Mouse (Mus musculus) heart, postnatal 0 days (tissue): ENCODE measurements around the gene Slc22a6. TPM values are rescaled to one million over a fixed set of nuclear protein-coding genes. Genes with fewer than 3 reads are reported as not detected.
A peak's percentile ranks its signal among the peaks of the same experiment; 100 is the strongest.

ENCODE experiments used
- ATAC-seq: fragments of 200-750 bp; cut with Nextera tagmentation; 2 replicates; pipeline ENCODE4 v1.8.0; 2017; ENCODE audit warnings: low read depth, moderate number of reproducible peaks, moderate library complexity; ENCODE audit not compliant: insufficient read depth
- DNase-seq: peaks from one replicate; pipeline ENCODE4 v3.0.0-alpha.2; 2016; ENCODE audit warnings: low spot score
- H3K27ac ChIP-seq: fragments of 300-500 bp; sonication (generic); 2 replicates; pipeline ENCODE4 v1.5.1; 2014; ENCODE audit warnings: low read depth, mild to moderate bottlenecking
- H3K27me3 ChIP-seq: fragments of 300-500 bp; sonication (generic); 2 replicates; pipeline ENCODE4 v1.6.1; 2014; ENCODE audit warnings: low read length, mixed read lengths; ENCODE audit not compliant: control insufficient read depth, insufficient read depth
- H3K36me3 ChIP-seq: fragments of 300-500 bp; sonication (generic); replicated peaks from 2 replicates; pipeline ENCODE4 v1.6.1; 2014; ENCODE audit warnings: low read length, mixed read lengths; ENCODE audit not compliant: control insufficient read depth, insufficient read depth
- H3K4me1 ChIP-seq: fragments of 300-500 bp; sonication (generic); 2 replicates; pipeline ENCODE4 v1.6.1; 2014; ENCODE audit warnings: antibody characterized with exemption; ENCODE audit not compliant: control insufficient read depth, insufficient read depth
- H3K4me2 ChIP-seq: fragments of 300-500 bp; sonication (generic); 2 replicates; pipeline ENCODE4 v1.6.1; 2014; ENCODE audit warnings: low read depth, mild to moderate bottlenecking, low read length, moderate library complexity
- H3K4me3 ChIP-seq: fragments of 300-500 bp; sonication (generic); 2 replicates; pipeline ENCODE4 v1.5.1; 2014; ENCODE audit warnings: low read depth, low read length
- H3K9ac ChIP-seq: fragments of 300-500 bp; sonication (generic); replicated peaks from 2 replicates; pipeline ENCODE4 v1.6.1; 2014; ENCODE audit warnings: low read depth, low read length, mixed read lengths
- H3K9me3 ChIP-seq: fragments of 300-500 bp; sonication (generic); replicated peaks from 2 replicates; pipeline ENCODE4 v1.6.1; 2016; ENCODE audit warnings: low read length; ENCODE audit not compliant: control insufficient read depth
- CTCF ChIP-seq: IDR thresholded peaks from 2 replicates; pipeline ENCODE4 v1.5.1; 2016; ENCODE audit warnings: antibody characterized with exemption, control low read depth, low read depth
- EP300 ChIP-seq: IDR thresholded peaks from 2 replicates; pipeline ENCODE4 v1.6.1; 2016; ENCODE audit warnings: antibody characterized with exemption, low read depth
- WGBS: fragments of 180-500 bp; shearing (Covaris S2); extraction: QIAGEN DNeasy Blood & Tissue Kit; methylation state at CpG from one replicate; pipeline ENCODE4 v1.1.7; 2014; 5-methylcytosine and 5-hydroxymethylcytosine counted together
- polyA plus RNA-seq: library from polyadenylated mRNA; unstranded; fragments of >200 nt; fragmentation: Nextera tagmentation; extraction: Ambion mirVana; gene quantifications from 2 replicates; pipeline ENCODE4 v1.2.1, GENCODE M21; 2015
- total RNA-seq: library from RNA; depleted of rRNA; stranded (reverse); fragments of >200 nt; gene quantifications from 2 replicates; pipeline ENCODE4 v1.2.3, GENCODE M21; 2014; ENCODE audit warnings: low replicate concordance

Gene Slc22a6
- total and polyA plus RNA-seq, 2 experiments from 2014 or later, result not detected

- H3K9me3 ChIP-seq, result no peaks in the 10 kb centered on the region
- H3K9ac ChIP-seq, result no peak overlapping the region
- no peaks in the 10 kb centered on the region for H3K36me3 ChIP-seq
- H3K4me2 ChIP-seq, result no peak overlapping the region
- ATAC-seq, result no peak
- no peaks in the 10 kb centered on the region for H3K27me3 ChIP-seq
- no peak overlapping the region for H3K4me3 ChIP-seq
- peaks cover 7% of the 10 kb centered on the region for H3K4me1 ChIP-seq
- TF ChIP-seq EP300, result no peak
- TF ChIP-seq CTCF, result no peak
- H3K27ac ChIP-seq, result no peak overlapping the region
- no peak for DNase-seq
- WGBS, result 68% methylated on average over 2 of the region's 2 CpGs
Measured at GRCm38 (mm10) chr19:8599229-8599628, 18.6 kb upstream of the Slc22a6 start.

GRCm38 (mm10) chr19:8601922-8602321, 15.9 kb upstream of the Slc22a6 start:
- H3K27ac ChIP-seq, result no peak overlapping the region
- no peak overlapping the region for H3K4me3 ChIP-seq
- H3K36me3 ChIP-seq, result no peaks in the 10 kb centered on the region
- H3K9me3 ChIP-seq, result no peaks in the 10 kb centered on the region
- H3K4me2 ChIP-seq, result no peak overlapping the region
- H3K4me1 ChIP-seq, result peaks cover 7% of the 10 kb centered on the region
- ATAC-seq (0 out of 2 replicates have a peak, but pooled peaks have one; percentile 67), DNase-seq (peak; percentile 42)
- TF ChIP-seq CTCF (no peak), EP300 (no peak)
- H3K9ac ChIP-seq, result no peak overlapping the region
- H3K27me3 ChIP-seq, result no peaks in the 10 kb centered on the region

- Histone ChIP-seq H3K4me3 (no peak overlapping the region), H3K4me2 (no peak overlapping the region), H3K9ac (no peak overlapping the region), H3K27me3 (no peaks in the 10 kb centered on the region), H3K4me1 (peaks cover 7% of the 10 kb centered on the region), H3K27ac (no peak overlapping the region), H3K36me3 (no peaks in the 10 kb centered on the region), H3K9me3 (no peaks in the 10 kb centered on the region)
- DNase-seq, result no peak
- TF ChIP-seq EP300 (no peak), CTCF (no peak)
- 42% methylated on average over 3 of the region's 3 CpGs for WGBS
- ATAC-seq, result no peak
Measured at GRCm38 (mm10) chr19:8602914-8603313, 14.9 kb upstream of the Slc22a6 start.

- 92% methylated on average over 8 of the region's 8 CpGs for WGBS
Measured at GRCm38 (mm10) chr19:8604536-8605240, 13.2 kb upstream of the Slc22a6 start.

GRCm38 (mm10) chr19:8605241-8605558, 12.6 kb upstream of the Slc22a6 start:
- ATAC-seq (no peak), DNase-seq (no peak)
- 64% methylated on average over 3 of the region's 3 CpGs for WGBS
- Histone ChIP-seq H3K36me3 (no peaks in the 10 kb centered on the region), H3K9ac (no peak overlapping the region), H3K9me3 (no peaks in the 10 kb centered on the region), H3K27me3 (no peaks in the 10 kb centered on the region), H3K4me1 (peaks cover 7% of the 10 kb centered on the region), H3K4me2 (no peak overlapping the region), H3K27ac (no peak overlapping the region), H3K4me3 (no peak overlapping the region)
- TF ChIP-seq CTCF (no peak), EP300 (no peak)

More at GRCm38 (mm10) chr19:8604536-8605240, 13.2 kb upstream of the Slc22a6 start:
- Histone ChIP-seq H3K4me3 (no peak overlapping the region), H3K4me1 (peaks cover 7% of the 10 kb centered on the region), H3K4me2 (no peak overlapping the region), H3K27ac (no peak overlapping the region), H3K36me3 (no peaks in the 10 kb centered on the region), H3K9ac (no peak overlapping the region), H3K9me3 (no peaks in the 10 kb centered on the region), H3K27me3 (no peaks in the 10 kb centered on the region)
- ATAC-seq (no peak), DNase-seq (no peak)
- TF ChIP-seq CTCF (no peak), EP300 (no peak)
